In the genomic region with DNA sequence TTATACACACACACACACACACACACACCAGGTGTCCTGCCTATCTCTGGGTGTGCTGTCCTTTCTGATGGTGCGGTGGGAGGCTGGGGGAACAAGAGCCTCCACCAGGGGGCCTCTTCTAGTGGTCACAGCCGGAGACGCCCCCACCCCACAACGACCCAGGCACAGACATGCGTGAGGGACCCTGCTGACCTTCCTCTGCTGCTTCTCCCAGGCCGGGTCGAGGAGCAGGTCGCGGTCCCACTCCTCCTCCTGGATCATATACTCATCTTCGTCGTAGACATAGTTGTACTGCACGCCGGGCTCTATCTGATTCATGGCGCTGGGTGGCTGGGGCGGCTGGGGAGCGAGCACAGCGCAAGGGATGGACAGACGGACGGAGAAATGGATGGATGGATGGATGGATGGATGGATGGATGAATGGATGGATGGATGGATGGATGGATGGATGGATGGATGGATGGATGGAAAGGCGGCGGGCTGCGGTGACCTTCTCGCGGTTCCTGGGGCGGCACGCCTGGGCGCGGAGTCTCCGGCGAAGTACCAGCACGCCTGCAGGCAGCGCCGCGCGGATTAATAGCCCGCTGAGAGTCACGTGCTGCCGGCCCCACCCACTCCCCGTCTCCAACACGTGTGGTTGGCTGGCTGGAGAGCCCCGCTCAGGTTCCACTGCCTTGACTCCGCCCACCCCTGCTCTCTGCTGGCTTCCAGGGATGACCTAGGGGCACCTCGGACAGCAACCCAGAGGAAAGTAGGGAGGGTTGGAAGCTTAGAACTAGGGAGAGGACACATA, we compare ENCODE assay signal across 8 mouse cellular contexts. TPM values are rescaled to one million over a fixed set of nuclear protein-coding genes. Genes with fewer than 3 reads are reported as not detected.
DNase-seq lines count a peak whose midpoint lies in the region; ATAC-seq and TF ChIP-seq lines count a peak whose summit lies in the region.

Gene Actn2, minus strand, starts transcription at position 578 of the 793 bp plus-strand sequence.

- WGBS in hindbrain, embryonic 14.5 days = under 1% methylated on average over 41 of the region's 43 CpGs

- peak; percentile 97 for DNase-seq in ZHBTc4 (ENCODE audit: low read depth, low spot score)
- DNase-seq in cerebellum, postnatal 4 days (ENCODE audit: low spot score in 2 of 2) = peak; percentile 55 to 68
- DNase-seq in gastrocnemius, adult 2 months = peak; percentile 94
- DNase-seq in hindbrain, embryonic 14.5 days (ENCODE audit: low spot score) = peak; percentile 79
- DNase-seq in layer of hippocampus, postnatal 36 days = peak; percentile 66 to 73
- peak; percentile 80 for DNase-seq in lung, postnatal 10 days
- DNase-seq in ovary, postnatal 36 days (ENCODE audit: low spot score) = peak; percentile 78
- DNase-seq in thymus, postnatal 14 days = peak; percentile 91

- intact Hi-C loops in gastrocnemius, adult 2 months (cut with DNase I) = loop anchor here (2.0 kb wide), 1 partner anchor 28 kb away; no protein-coding TSS in a partner anchor

- peak within 1 kb of the TSS; percentile 74 for H3K4me3 ChIP-seq in gastrocnemius, adult 2 months
- H3K4me3 ChIP-seq in hindbrain, embryonic 14.5 days (replicated peaks; ENCODE audit: low read length) = peak within 1 kb of the TSS; percentile 43

- no peaks in the 10 kb centered on the region for H3K36me3 ChIP-seq in hindbrain, embryonic 14.5 days (replicated peaks; ENCODE audit: control insufficient read depth, insufficient read depth)

- H3K27ac ChIP-seq in gastrocnemius, adult 2 months = peak within 1 kb of the TSS; percentile 89
- no peak within 1 kb of the TSS for H3K27ac ChIP-seq in hindbrain, embryonic 14.5 days

- H3K9me3 ChIP-seq in hindbrain, embryonic 14.5 days (ENCODE audit: control insufficient read depth, low read length) = no peaks in the 10 kb centered on the region

- ATAC-seq in hindbrain, embryonic 14.5 days (ENCODE audit: low FRiP score) = peak; percentile 98

- peak within 1 kb of the TSS; percentile 84 for H3K4me2 ChIP-seq in hindbrain, embryonic 14.5 days (replicated peaks)

- peaks cover 5% of the 10 kb centered on the region; the same call in 1 of the 2 replicates for H3K4me1 ChIP-seq in hindbrain, embryonic 14.5 days (replicated peaks; ENCODE audit: control insufficient read depth, insufficient read depth, low read length)

- peak; percentile 43 for TF ChIP-seq CTCF in gastrocnemius, adult 2 months (IDR thresholded peaks at IDR 0.05)

- peak within 1 kb of the TSS; percentile 66 for H3K9ac ChIP-seq in hindbrain, embryonic 14.5 days

- H3K27me3 ChIP-seq in hindbrain, embryonic 14.5 days (ENCODE audit: control insufficient read depth, insufficient read depth, low read length) = no peaks in the 10 kb centered on the region

RNA-seq across cellular contexts. Expression of gene Actn2, which starts in this region (rescaled TPM):
- total RNA-seq in gastrocnemius, adult 2 months (2021) = 1,000 to 10,000 TPM in 1 of 2 experiments, 100 to 1,000 TPM in 1; 773 to 1,947 TPM
- polyA plus RNA-seq in hindbrain, embryonic 14.5 days (2014; fragmentation: Nextera tagmentation; extraction: Ambion mirVana) = 2.0 and 3.2 TPM in 2 replicates
- 10 to 100 TPM; 19.0 to 19.9 TPM for total RNA-seq in layer of hippocampus, postnatal 36 days (2021)

Comparison
In these comparisons a context has a peak if more than half of its experiments do, and no peak if none do; other contexts are left out.
1. RNA of gene Actn2 (total RNA-seq): 773 to 1,947 TPM in gastrocnemius, adult 2 months; 19.0 to 19.9 TPM in layer of hippocampus, postnatal 36 days; every median in the first group is over 10 times any median in the second.
2. Peak in every context shown above with its lines, with median percentiles within 50 percentile points of each other: DNase-seq.